Mouse (Mus musculus): ENCODE data around the gene Acsf2. TPM values are rescaled to one million over a fixed set of nuclear protein-coding genes. Genes with fewer than 3 reads are reported as not detected.
"Not testable (repeated sequence)": the region's sequence is repeated elsewhere in the genome, so short reads cannot be mapped to it uniquely, and the experiment has no call there.

Gene Acsf2
- 9.1 and 11.5 TPM in 2 replicates for polyA plus RNA-seq (2014; fragmentation: Nextera tagmentation; extraction: Ambion mirVana)

- Histone ChIP-seq H3K27me3 (ENCODE audit: control insufficient read depth, insufficient read depth, low read length) (no peaks in the 10 kb centered on the region), H3K9me3 (ENCODE audit: control insufficient read depth, low read length) (no peaks in the 10 kb centered on the region), H3K4me2 (replicated peaks; ENCODE audit: low read depth, low read length) (peak within 1 kb of the TSS; percentile 62), H3K27ac (ENCODE audit: low read depth, low read length) (peak within 1 kb of the TSS; percentile 74), H3K36me3 (ENCODE audit: control insufficient read depth, insufficient read depth, low read length) (no peaks in the 10 kb centered on the region), H3K4me3 (ENCODE audit: low read length) (peak within 1 kb of the TSS; percentile 63), H3K4me1 (ENCODE audit: control insufficient read depth, insufficient read depth, low read length) (peaks cover 18% of the 10 kb centered on the region), H3K9ac (ENCODE audit: low read depth, low read length) (peak within 1 kb of the TSS; percentile 63)
- WGBS = 1% methylated on average over 50 of the region's 52 CpGs
- peak; percentile 96 for ATAC-seq (ENCODE audit: low FRiP score, low TSS enrichment)
Observed at GRCm38 (mm10) chr11:94601321-94602281, at the start of gene Acsf2. Gene Acsf2, minus strand, starts transcription at chr11:94601871.

- not testable (repeated sequence) for H3K27me3 ChIP-seq (ENCODE audit: control insufficient read depth, insufficient read depth, low read length); H3K4me1 ChIP-seq (ENCODE audit: control insufficient read depth, insufficient read depth, low read length); ATAC-seq (ENCODE audit: low FRiP score, low TSS enrichment); H3K4me2 ChIP-seq (replicated peaks; ENCODE audit: low read depth, low read length); H3K9me3 ChIP-seq (ENCODE audit: control insufficient read depth, low read length); H3K27ac ChIP-seq (ENCODE audit: low read depth, low read length); H3K4me3 ChIP-seq (ENCODE audit: low read length); H3K9ac ChIP-seq (ENCODE audit: low read depth, low read length)
- 95% methylated on average over 5 of the region's 7 CpGs for WGBS
- H3K36me3 ChIP-seq (ENCODE audit: control insufficient read depth, insufficient read depth, low read length) = peaks cover 40% of the 10 kb centered on the region
Observed at GRCm38 (mm10) chr11:94651241-94651640, 49.6 kb upstream of the Acsf2 start.

GRCm38 (mm10) chr11:94646457-94646856 is 44.8 kb upstream of the Acsf2 start:
- no peaks in the 10 kb centered on the region for H3K4me1 ChIP-seq (ENCODE audit: control insufficient read depth, insufficient read depth, low read length)
- H3K9me3 ChIP-seq (ENCODE audit: control insufficient read depth, low read length) = no peaks in the 10 kb centered on the region
- no peaks in the 10 kb centered on the region for H3K27me3 ChIP-seq (ENCODE audit: control insufficient read depth, insufficient read depth, low read length)
- no peak for ATAC-seq (ENCODE audit: low FRiP score, low TSS enrichment)
- H3K36me3 ChIP-seq (ENCODE audit: control insufficient read depth, insufficient read depth, low read length) = peaks cover 76% of the 10 kb centered on the region
- 97% methylated on average over 4 of the region's 4 CpGs for WGBS
- H3K4me2 ChIP-seq (replicated peaks; ENCODE audit: low read depth, low read length) = no peak overlapping the region
- H3K9ac ChIP-seq (ENCODE audit: low read depth, low read length) = no peak overlapping the region
- H3K4me3 ChIP-seq (ENCODE audit: low read length) = no peak overlapping the region
- no peak overlapping the region for H3K27ac ChIP-seq (ENCODE audit: low read depth, low read length)

GRCm38 (mm10) chr11:94644461-94645219 is 43.0 kb upstream of the Acsf2 start:
- Histone ChIP-seq H3K9me3 (ENCODE audit: control insufficient read depth, low read length) (no peaks in the 10 kb centered on the region), H3K4me3 (ENCODE audit: low read length) (no peak overlapping the region), H3K27ac (ENCODE audit: low read depth, low read length) (no peak overlapping the region), H3K36me3 (ENCODE audit: control insufficient read depth, insufficient read depth, low read length) (peaks cover 80% of the 10 kb centered on the region), H3K4me1 (ENCODE audit: control insufficient read depth, insufficient read depth, low read length) (no peaks in the 10 kb centered on the region), H3K9ac (ENCODE audit: low read depth, low read length) (no peak overlapping the region), H3K27me3 (ENCODE audit: control insufficient read depth, insufficient read depth, low read length) (no peaks in the 10 kb centered on the region), H3K4me2 (replicated peaks; ENCODE audit: low read depth, low read length) (no peak overlapping the region)
- WGBS = 88% methylated on average over 8 of the region's 8 CpGs
- no peak for ATAC-seq (ENCODE audit: low FRiP score, low TSS enrichment)

- 89% methylated on average over 5 of the region's 5 CpGs for WGBS
- no peaks in the 10 kb centered on the region for H3K27me3 ChIP-seq (ENCODE audit: control insufficient read depth, insufficient read depth, low read length)
- no peak overlapping the region for H3K27ac ChIP-seq (ENCODE audit: low read depth, low read length)
- no peaks in the 10 kb centered on the region for H3K9me3 ChIP-seq (ENCODE audit: control insufficient read depth, low read length)
- no peak overlapping the region for H3K4me3 ChIP-seq (ENCODE audit: low read length)
- no peak for ATAC-seq (ENCODE audit: low FRiP score, low TSS enrichment)
- peaks cover 8% of the 10 kb centered on the region for H3K4me1 ChIP-seq (ENCODE audit: control insufficient read depth, insufficient read depth, low read length)
- H3K4me2 ChIP-seq (replicated peaks; ENCODE audit: low read depth, low read length) = no peak overlapping the region
- no peak overlapping the region for H3K9ac ChIP-seq (ENCODE audit: low read depth, low read length)
- H3K36me3 ChIP-seq (ENCODE audit: control insufficient read depth, insufficient read depth, low read length) = peaks cover 78% of the 10 kb centered on the region
Observed at GRCm38 (mm10) chr11:94634431-94634830, 32.8 kb upstream of the Acsf2 start.

GRCm38 (mm10) chr11:94632988-94633387 is 31.3 kb upstream of the Acsf2 start:
- H3K27ac ChIP-seq (ENCODE audit: low read depth, low read length) = no peak overlapping the region
- 91% methylated on average over 8 of the region's 8 CpGs for WGBS
- no peak overlapping the region for H3K9ac ChIP-seq (ENCODE audit: low read depth, low read length)
- no peaks in the 10 kb centered on the region for H3K27me3 ChIP-seq (ENCODE audit: control insufficient read depth, insufficient read depth, low read length)
- peaks cover 8% of the 10 kb centered on the region for H3K4me1 ChIP-seq (ENCODE audit: control insufficient read depth, insufficient read depth, low read length)
- H3K9me3 ChIP-seq (ENCODE audit: control insufficient read depth, low read length) = no peaks in the 10 kb centered on the region
- no peak for ATAC-seq (ENCODE audit: low FRiP score, low TSS enrichment)
- no peak overlapping the region for H3K4me2 ChIP-seq (replicated peaks; ENCODE audit: low read depth, low read length)
- peaks cover 64% of the 10 kb centered on the region for H3K36me3 ChIP-seq (ENCODE audit: control insufficient read depth, insufficient read depth, low read length)
- H3K4me3 ChIP-seq (ENCODE audit: low read length) = no peak overlapping the region

- WGBS = 97% methylated on average over 5 of the region's 5 CpGs
- Histone ChIP-seq H3K9ac (ENCODE audit: low read depth, low read length) (no peak overlapping the region), H3K4me1 (ENCODE audit: control insufficient read depth, insufficient read depth, low read length) (peaks cover 8% of the 10 kb centered on the region), H3K27ac (ENCODE audit: low read depth, low read length) (no peak overlapping the region), H3K4me2 (replicated peaks; ENCODE audit: low read depth, low read length) (no peak overlapping the region), H3K9me3 (ENCODE audit: control insufficient read depth, low read length) (no peaks in the 10 kb centered on the region), H3K27me3 (ENCODE audit: control insufficient read depth, insufficient read depth, low read length) (no peaks in the 10 kb centered on the region), H3K36me3 (ENCODE audit: control insufficient read depth, insufficient read depth, low read length) (peaks cover 54% of the 10 kb centered on the region), H3K4me3 (ENCODE audit: low read length) (no peak overlapping the region)
- no peak for ATAC-seq (ENCODE audit: low FRiP score, low TSS enrichment)
Observed at GRCm38 (mm10) chr11:94631969-94632368, 30.3 kb upstream of the Acsf2 start.

GRCm38 (mm10) chr11:94630199-94631011 is 28.7 kb upstream of the Acsf2 start:
- H3K27ac ChIP-seq (ENCODE audit: low read depth, low read length) = peak overlapping the region; percentile 45; the same call in 1 of the 2 replicates
- H3K27me3 ChIP-seq (ENCODE audit: control insufficient read depth, insufficient read depth, low read length) = no peaks in the 10 kb centered on the region
- H3K4me1 ChIP-seq (ENCODE audit: control insufficient read depth, insufficient read depth, low read length) = peaks cover 8% of the 10 kb centered on the region
- H3K9ac ChIP-seq (ENCODE audit: low read depth, low read length) = peak overlapping the region; percentile 85
- H3K4me3 ChIP-seq (ENCODE audit: low read length) = peak overlapping the region; percentile 84
- 14% methylated on average over 26 of the region's 26 CpGs for WGBS
- H3K4me2 ChIP-seq (replicated peaks; ENCODE audit: low read depth, low read length) = peak overlapping the region; percentile 73
- peak; percentile 29; the same call in 1 of the 2 replicates for ATAC-seq (ENCODE audit: low FRiP score, low TSS enrichment)
- no peaks in the 10 kb centered on the region for H3K9me3 ChIP-seq (ENCODE audit: control insufficient read depth, low read length)
- H3K36me3 ChIP-seq (ENCODE audit: control insufficient read depth, insufficient read depth, low read length) = peaks cover 38% of the 10 kb centered on the region

Measured in kidney, embryonic 14.5 days (tissue).